Comparison of ENCODE assay signal across 10 mouse cellular contexts in the genomic region with DNA sequence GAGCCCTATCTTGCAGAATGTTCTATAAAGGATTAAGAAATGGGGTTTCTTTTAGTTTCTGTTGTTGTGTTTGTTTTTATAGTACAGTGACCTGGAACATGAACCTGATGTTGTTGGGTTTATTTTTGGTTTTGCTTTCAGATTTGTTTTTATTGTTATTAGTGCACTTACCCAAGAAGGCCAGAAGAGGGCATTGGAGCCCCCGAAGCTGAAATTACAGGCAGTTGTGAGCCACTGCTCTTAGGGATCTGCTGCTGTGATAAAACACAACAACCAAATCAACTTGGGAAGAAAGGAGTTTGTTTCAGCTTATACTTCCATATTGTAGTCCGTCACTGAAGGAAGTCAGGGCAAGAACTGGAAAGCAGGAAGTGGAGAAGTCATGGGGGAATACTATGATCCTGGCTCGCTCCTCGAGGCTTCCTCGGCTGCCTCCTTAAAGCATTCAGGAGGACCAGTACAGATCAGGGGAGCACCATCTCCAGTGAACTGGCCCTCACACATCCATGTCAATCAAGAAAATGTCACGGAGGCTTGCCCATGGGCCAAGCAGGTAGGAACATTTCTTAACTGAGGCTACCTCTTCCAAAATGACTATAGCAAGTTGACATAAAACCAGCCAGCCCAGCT. TPM values are rescaled to one million over a fixed set of nuclear protein-coding genes. Genes with fewer than 3 reads are reported as not detected.
DNase-seq lines count a peak whose midpoint lies in the region; ATAC-seq and TF ChIP-seq lines count a peak whose summit lies in the region.
"Had no signal": no experiment of that assay in that cellular context is flagged by ENCODE, and none has a peak within 500 bp of the region (broad histone marks: within the 10 kb centered on the region; RNA-seq: fewer than 3 reads in every experiment).

No protein-coding gene starts in this region.

- H3K4me3 ChIP-seq in heart, adult 2 months, result peak overlapping the region; percentile 18; the same call in 1 of the 2 replicates
- H3K4me3 ChIP-seq in heart, embryonic 11.5 days (ENCODE audit: low read depth, low read length), result no peak overlapping the region
- no peak overlapping the region for H3K4me3 ChIP-seq in liver, postnatal 0 days (ENCODE audit: low read depth, low read length)
- H3K4me3 ChIP-seq: embryonic facial prominence, embryonic 12.5 days; midbrain, embryonic 12.5 days had no signal

- TF ChIP-seq POLR2A in heart, adult 2 months (IDR thresholded peaks at IDR 0.05; ENCODE audit: insufficient read depth, low read depth, low read length), result no peak

- H3K27me3 ChIP-seq in heart, adult 2 months (ENCODE audit: control insufficient read depth, insufficient read depth, low read length), result no peaks in the 10 kb centered on the region
- no peaks in the 10 kb centered on the region for H3K27me3 ChIP-seq in heart, embryonic 11.5 days (ENCODE audit: control insufficient read depth, insufficient read depth, low read length)
- no peaks in the 10 kb centered on the region for H3K27me3 ChIP-seq in liver, postnatal 0 days (ENCODE audit: insufficient read depth, low read length)

- DNase-seq in heart, adult 2 months, result peak; percentile 23 to 25
- DNase-seq in B cell, adult 2 months, result peak; percentile 19 to 40
- peak; percentile 39 for DNase-seq in ZHBTc4 (ENCODE audit: low read depth, low spot score)
- DNase-seq in liver, postnatal 0 days, result no peak
- DNase-seq in thymus, postnatal 4 days, result peak; percentile 22
- no peak for DNase-seq in frontal cortex, postnatal 25 days (ENCODE audit: low spot score in 2 of 2)

- peak; percentile 88 for TF ChIP-seq CTCF in heart, adult 2 months (IDR thresholded peaks at IDR 0.05)
- TF ChIP-seq CTCF in liver, postnatal 0 days (IDR thresholded peaks at IDR 0.05; ENCODE audit: low read depth), result peak; percentile 69

- H3K4me1 ChIP-seq in heart, adult 2 months (ENCODE audit: control insufficient read depth, insufficient read depth, low read length), result peaks cover 6% of the 10 kb centered on the region
- no peaks in the 10 kb centered on the region for H3K4me1 ChIP-seq in heart, embryonic 11.5 days (ENCODE audit: control insufficient read depth, insufficient read depth, low read length)
- peaks cover 9% of the 10 kb centered on the region; the same call in 1 of the 2 replicates for H3K4me1 ChIP-seq in liver, postnatal 0 days (ENCODE audit: insufficient read depth)
- H3K4me1 ChIP-seq: embryonic facial prominence, embryonic 12.5 days; midbrain, embryonic 12.5 days had no signal

- intact Hi-C loops in heart, adult 2 months (cut with DNase I), result loop anchor here (1.0 to 5.0 kb wide), 2 partner anchors 54 to 181 kb away; no protein-coding TSS in a partner anchor

- no peaks in the 10 kb centered on the region for H3K9me3 ChIP-seq in heart, embryonic 11.5 days (replicated peaks; ENCODE audit: control insufficient read depth, low read length)
- no peaks in the 10 kb centered on the region for H3K9me3 ChIP-seq in liver, postnatal 0 days (ENCODE audit: low read length)
- H3K9me3 ChIP-seq: embryonic facial prominence, embryonic 12.5 days; midbrain, embryonic 12.5 days had no signal

- 34% methylated on average over 6 of the region's 6 CpGs for WGBS in heart, adult 2 months
- 50% methylated on average over 6 of the region's 6 CpGs for WGBS in heart, embryonic 11.5 days (ENCODE audit: insufficient replicate concordance)
- WGBS in liver, postnatal 0 days (ENCODE audit: insufficient replicate concordance), result 48% methylated on average over 6 of the region's 6 CpGs

- peak; percentile 50; the same call in 1 of the 2 replicates for TF ChIP-seq EP300 in heart, adult 2 months (IDR thresholded peaks at IDR 0.05; ENCODE audit: insufficient read depth, low read depth, low read length)
- no peak for TF ChIP-seq EP300 in liver, postnatal 0 days (IDR thresholded peaks at IDR 0.05; ENCODE audit: low read depth)

- H3K4me2 ChIP-seq in heart, embryonic 11.5 days, result no peak overlapping the region
- peak overlapping the region; percentile 45 for H3K4me2 ChIP-seq in liver, postnatal 0 days (ENCODE audit: low read depth, low read length)
- H3K4me2 ChIP-seq: embryonic facial prominence, embryonic 12.5 days; midbrain, embryonic 12.5 days had no signal

- peaks cover 2% of the 10 kb centered on the region; the same call in 1 of the 2 replicates for H3K79me2 ChIP-seq in heart, adult 2 months (replicated peaks; ENCODE audit: control insufficient read depth, insufficient read depth, low read length)

- H3K9ac ChIP-seq in heart, adult 2 months (ENCODE audit: low read depth, low read length), result peak overlapping the region; percentile 9; the same call in 1 of the 2 replicates
- no peak overlapping the region for H3K9ac ChIP-seq in heart, embryonic 11.5 days (ENCODE audit: low read depth, low read length)
- H3K9ac ChIP-seq in liver, postnatal 0 days (replicated peaks), result no peak overlapping the region
- H3K9ac ChIP-seq: embryonic facial prominence, embryonic 12.5 days; midbrain, embryonic 12.5 days had no signal

- ATAC-seq in heart, embryonic 11.5 days (replicated peaks; ENCODE audit: insufficient number of reproducible peaks, low FRiP score, low TSS enrichment), result no peak
- 0 out of 2 replicates have a peak, but pooled peaks have one; percentile 51 for ATAC-seq in erythroblast, adult 5-6 weeks (replicated peaks; ENCODE audit: low FRiP score, poor library complexity, severe bottlenecking)
- ATAC-seq in liver, postnatal 0 days, result no peak

- H3K27ac ChIP-seq in heart, adult 2 months, result peak overlapping the region; percentile 78
- H3K27ac ChIP-seq in heart, embryonic 11.5 days (ENCODE audit: low read depth, low read length), result no peak overlapping the region
- 0 out of 2 replicates have a peak overlapping the region, but pooled peaks have one; percentile 3 for H3K27ac ChIP-seq in liver, postnatal 0 days (ENCODE audit: low read depth)
- H3K27ac ChIP-seq: embryonic facial prominence, embryonic 12.5 days; midbrain, embryonic 12.5 days had no signal

- no peaks in the 10 kb centered on the region for H3K36me3 ChIP-seq in heart, adult 2 months (ENCODE audit: control insufficient read depth, insufficient read depth, low read length)
- no peaks in the 10 kb centered on the region for H3K36me3 ChIP-seq in heart, embryonic 11.5 days (ENCODE audit: control insufficient read depth, insufficient read depth, low read length)
- no peaks in the 10 kb centered on the region for H3K36me3 ChIP-seq in liver, postnatal 0 days (replicated peaks; ENCODE audit: insufficient read depth, low read length)
- H3K36me3 ChIP-seq: embryonic facial prominence, embryonic 12.5 days had no signal

RNA-seq across cellular contexts. Expression of a gene that starts 2.4 kb away (rescaled TPM):
- total RNA-seq in heart, adult 2 months (2021), result 10 to 100 TPM; 13.3 to 14.2 TPM
- 14.2 and 24.6 TPM in 2 replicates for polyA plus RNA-seq in heart, adult 2 months (2012; rRNA removed)
- polyA plus RNA-seq in heart, embryonic 11.5 days (2014; fragmentation: Nextera tagmentation; extraction: Ambion mirVana), result 7.8 and 10.0 TPM in 2 replicates
- total RNA-seq in erythroblast, adult 5-6 weeks (2015; ENCODE audit: low replicate concordance), result 3.1 TPM in 1 of 2 replicates, not detected in the other
- total RNA-seq in erythroblast, adult 5-6 weeks (2017; ENCODE audit: low replicate concordance), result 2.7 and 6.6 TPM in 2 replicates
- 7.0 and 7.7 TPM in 2 replicates for polyA plus RNA-seq in liver, postnatal 0 days (2015; fragmentation: Nextera tagmentation; extraction: Ambion mirVana)

RNA-seq across cellular contexts. Expression of a gene that starts 29.4 kb away (rescaled TPM):
- 10 to 100 TPM; 21.6 to 24.6 TPM for total RNA-seq in heart, adult 2 months (2021)
- 8.5 and 18.2 TPM in 2 replicates for polyA plus RNA-seq in heart, adult 2 months (2012; rRNA removed)
- polyA plus RNA-seq in heart, embryonic 11.5 days (2014; fragmentation: Nextera tagmentation; extraction: Ambion mirVana), result 6.8 and 8.3 TPM in 2 replicates
- 2.1 and 4.6 TPM in 2 replicates for total RNA-seq in erythroblast, adult 5-6 weeks (2015; ENCODE audit: low replicate concordance)
- 4.8 and 5.2 TPM in 2 replicates for total RNA-seq in erythroblast, adult 5-6 weeks (2017; ENCODE audit: low replicate concordance)
- 5.5 and 5.8 TPM in 2 replicates for polyA plus RNA-seq in liver, postnatal 0 days (2015; fragmentation: Nextera tagmentation; extraction: Ambion mirVana)

Comparison
In these comparisons a context has a peak if more than half of its experiments do, and no peak if none do; other contexts are left out.
1. DNase-seq: peak in heart, adult 2 months (2 of 2), B cell, adult 2 months (2 of 2), ZHBTc4 (single experiment) and thymus, postnatal 4 days (single experiment); none in liver, postnatal 0 days (single experiment) and frontal cortex, postnatal 25 days (0 of 2).